Mouse (Mus musculus) kidney, postnatal 14 days (tissue): ENCODE measurements around the gene Cnn1.
"Not testable (repeated sequence)": the region's sequence is repeated elsewhere in the genome, so short reads cannot be mapped to it uniquely, and the experiment has no call there.

ENCODE experiments used
- DNase-seq: peaks from one replicate; pipeline ENCODE4 v3.0.0; 2022; ENCODE audit warnings: mixed read lengths

Cnn1 gene

DNA sequence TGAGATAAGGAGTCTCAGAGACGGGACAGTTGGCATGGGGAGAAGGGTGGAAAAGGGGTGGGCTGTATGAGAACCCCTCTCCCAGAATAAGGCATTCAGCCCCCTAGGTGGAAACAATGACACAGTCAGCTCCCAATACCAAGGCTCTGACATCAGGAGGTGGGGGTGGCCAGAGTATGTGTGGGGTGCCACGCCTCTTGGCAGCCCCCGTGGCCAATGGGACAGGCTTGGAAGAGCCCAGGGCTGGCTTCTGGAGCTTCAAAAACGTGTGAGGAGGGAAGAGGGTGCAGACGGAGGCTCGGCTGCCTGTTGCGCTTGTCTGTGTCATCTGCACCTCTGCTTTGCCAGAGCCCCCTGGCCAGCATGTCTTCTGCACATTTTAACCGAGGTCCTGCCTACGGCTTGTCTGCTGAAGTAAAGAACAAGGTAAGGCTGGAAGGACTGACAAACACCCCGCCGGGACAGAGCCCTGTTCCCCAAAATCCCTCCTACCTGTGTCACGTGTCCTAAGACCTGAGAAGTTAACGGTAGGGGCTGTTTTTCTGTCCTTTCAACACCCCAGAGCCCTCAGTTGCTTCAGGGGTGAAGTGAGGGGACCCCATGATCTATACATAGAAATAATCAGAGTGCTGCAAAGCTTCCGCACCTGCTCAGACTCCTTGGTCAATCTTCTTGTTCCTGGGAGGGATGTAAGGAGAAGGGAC is at the start of gene Cnn1:
Gene Cnn1 (plus strand): TSS at position 224 of the 704 bp plus-strand sequence.
- DNase-seq: peak; percentile 30

DNA sequence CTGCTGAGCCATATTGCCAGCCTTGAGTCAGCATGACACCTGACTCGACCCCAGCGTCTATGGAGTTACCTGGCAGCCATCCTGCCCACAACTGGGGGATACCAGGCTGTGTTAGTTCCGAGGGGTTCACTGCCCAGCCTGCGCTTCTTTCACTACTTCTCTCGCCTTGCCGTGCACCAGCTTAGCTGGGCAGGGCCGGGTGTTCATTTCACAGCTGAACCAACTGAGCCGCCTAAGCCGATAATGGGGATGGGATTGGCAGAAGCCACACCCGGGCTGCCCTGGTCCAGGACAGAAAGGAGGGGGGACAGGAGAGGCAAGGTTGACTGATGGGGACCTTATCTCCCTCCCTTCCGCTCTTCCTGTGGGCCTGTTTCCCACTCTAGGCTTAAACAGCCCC is 49.7 kb upstream of the Cnn1 start:
- no peak for DNase-seq

DNA sequence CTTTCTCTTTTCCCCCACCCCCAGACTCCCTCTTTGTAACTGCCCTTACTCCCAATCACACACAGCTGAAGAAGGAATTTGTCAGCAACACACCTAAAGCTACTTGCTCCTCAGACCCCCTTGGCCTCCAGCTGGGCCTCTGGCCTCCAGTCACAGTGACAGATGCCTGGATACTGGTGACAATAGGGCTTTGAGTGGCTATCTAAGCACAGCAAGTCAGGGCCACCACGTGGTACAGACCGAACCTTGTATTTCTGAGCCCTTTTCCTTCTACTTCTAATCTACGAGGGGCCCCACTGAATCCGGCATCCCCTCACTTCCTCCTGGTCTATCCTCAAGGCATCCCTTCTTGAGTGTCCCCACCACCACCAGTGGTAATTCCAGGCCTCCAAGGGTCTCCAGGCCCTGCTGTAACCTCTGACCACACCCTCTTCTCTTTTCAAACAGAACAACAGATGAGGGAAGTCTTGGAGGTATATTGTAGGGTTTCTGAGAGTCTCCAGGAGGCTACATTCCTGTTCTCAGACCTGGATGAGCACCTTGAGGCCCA is 49.2 kb upstream of the Cnn1 start:
- no peak for DNase-seq

DNA sequence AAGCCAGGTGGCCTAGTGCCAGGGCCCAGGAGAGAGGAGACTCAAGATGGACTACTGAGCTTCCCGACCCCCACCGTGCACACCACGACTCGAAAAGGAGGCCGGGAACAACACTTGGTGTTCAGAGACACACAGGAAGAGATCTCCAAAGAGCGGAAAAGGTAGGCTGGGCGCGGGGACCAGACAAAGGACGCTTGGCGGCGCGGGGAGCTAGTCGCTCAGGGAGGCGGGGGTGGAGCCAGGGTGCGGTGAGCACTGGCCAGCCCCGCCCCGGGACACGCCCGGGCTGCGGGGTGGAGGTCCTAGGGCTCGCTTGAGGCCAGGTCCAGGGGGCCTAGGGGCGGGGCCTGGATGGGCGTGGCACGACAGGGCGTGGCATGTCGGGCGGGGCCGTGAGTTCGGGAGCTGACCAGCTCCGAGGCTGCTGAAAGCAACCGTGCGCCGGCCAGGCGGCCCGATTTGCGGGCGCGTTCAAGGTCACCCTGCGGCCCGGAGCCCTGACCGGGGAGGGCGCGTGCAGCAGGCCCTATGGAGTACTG is 48.6 kb upstream of the Cnn1 start:
- peak; percentile 57 for DNase-seq

DNA sequence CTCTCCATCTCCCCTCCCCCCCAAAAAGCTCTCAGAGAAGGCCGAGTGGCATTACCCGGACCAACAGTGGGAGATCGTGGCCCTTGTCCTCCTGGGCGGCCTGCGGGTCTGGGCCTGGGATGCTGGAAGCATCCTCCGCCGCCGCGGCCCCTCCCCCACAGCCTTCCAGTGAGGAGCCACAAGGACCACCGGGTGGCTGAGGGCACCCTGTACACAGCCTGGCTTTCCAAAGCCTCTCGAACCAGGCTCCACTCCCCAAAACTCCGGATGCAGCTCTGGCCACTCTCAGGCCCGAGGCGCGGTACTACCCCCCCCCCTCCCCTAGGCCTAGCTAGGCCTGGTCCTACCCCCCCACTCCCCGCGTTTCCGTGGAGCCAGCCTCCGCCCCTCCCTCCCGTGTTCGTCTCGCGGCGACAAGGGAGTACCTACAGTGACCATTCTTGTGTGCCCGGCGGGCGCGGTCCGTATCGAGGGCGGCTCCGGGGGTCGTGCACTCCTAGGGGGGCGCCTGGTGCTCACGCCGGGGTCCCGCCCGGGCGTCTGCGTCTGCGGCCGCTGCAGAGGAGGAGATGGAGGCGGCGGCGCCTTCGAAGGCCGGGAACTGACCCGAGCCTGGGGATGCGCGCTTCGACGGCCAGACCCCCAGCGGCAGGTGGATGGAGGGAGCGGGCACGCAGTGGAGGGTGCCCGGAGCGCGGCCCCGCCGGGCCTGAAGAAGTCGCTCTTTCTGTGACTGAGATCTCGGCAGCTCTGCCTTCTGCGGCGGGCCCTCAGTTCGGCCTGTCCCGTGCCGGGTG is 47.7 kb upstream of the Cnn1 start:
- DNase-seq: no peak

DNA sequence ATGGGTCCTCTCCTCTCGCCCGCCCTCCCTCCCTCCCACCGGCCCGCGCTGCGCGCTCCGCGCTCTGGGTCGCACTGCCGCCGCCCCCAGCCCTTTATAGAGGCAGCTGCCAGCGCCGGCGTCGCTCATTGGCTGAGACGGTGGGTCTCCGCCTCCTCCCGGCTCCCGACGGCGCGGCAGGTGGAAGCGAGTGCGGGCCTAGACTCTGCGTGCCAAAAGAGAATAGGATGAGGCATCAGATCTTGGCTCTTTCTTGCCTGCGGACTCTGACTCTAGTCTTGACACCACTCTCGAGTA is 47.1 kb upstream of the Cnn1 start, which contains the start of gene Elavl3:
Gene Elavl3 (minus strand): TSS at position 66 of the 297 bp plus-strand sequence.
- peak; percentile 18 for DNase-seq

DNA sequence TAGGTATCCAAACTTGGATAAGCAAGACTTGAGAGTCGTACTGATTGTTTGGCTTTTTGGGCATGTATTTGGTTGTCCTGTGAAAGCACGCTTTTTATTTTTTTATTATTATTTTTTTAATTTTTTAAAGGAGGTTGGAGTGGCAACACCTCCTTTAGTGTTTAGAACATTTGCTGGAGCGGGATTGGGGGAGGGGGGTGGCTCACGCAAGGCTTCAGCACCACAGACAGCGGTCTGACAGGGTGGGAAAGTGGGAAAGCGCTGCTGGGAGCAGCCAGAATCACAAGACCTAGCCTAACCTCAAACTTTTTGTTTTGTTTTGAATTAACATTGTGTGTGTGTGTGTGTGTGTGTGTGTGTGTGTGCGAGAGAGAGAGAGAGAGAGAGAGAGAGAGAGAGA is 45.4 kb upstream of the Cnn1 start:
- DNase-seq: no peak

DNA sequence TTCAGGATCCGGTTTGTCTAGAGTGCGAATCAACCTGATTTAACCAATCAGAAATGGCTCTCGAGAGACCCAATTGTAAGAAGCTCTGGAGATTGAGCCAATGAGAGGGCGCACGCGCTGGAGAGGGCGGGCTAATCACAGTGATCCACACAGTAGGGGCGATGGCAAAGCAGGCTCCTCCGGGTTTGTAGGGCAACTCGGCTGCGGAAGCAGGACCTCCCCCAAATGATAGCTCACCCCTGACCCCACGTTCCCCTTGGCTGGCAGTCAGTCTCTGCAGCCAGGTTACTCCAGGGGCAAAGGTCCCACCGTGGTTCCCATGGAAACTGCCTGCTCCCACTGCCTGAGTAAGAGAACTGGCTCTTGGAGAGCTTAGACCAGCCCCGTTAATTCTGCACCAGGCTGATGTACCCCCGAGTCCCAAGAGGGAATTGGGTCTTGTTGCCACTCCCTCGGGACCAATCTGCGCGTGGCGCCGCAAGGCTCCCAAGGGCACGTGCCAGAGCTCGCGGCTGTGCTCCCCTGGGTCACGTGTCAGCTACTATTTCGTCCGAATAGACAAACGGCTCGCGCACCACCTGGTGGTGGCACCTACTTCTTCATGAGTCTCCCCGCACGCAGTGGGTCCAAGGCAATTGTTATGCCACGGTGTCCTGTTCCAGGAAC is 44.5 kb upstream of the Cnn1 start:
- DNase-seq: peak; percentile 74

DNA sequence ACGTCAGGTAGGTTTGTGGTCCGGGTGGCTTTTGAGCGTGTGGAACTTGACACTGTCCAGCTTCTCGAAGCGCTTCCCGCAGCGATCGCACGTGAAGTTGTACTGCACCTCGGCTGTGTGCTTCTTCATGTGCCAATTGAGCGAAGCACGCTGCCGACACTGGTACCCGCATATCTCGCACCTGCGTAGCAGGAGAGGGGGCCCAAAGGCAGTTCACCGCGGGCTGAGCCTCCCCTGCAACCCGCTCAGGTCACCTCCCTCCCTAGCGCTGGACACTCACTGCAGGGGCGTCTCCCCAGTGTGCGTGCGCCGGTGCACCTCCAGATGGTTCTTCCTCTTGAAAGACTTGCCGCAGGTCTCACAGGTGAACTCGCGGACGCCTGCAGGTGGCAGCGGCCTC is 43.3 kb upstream of the Cnn1 start:
- no peak for DNase-seq

DNA sequence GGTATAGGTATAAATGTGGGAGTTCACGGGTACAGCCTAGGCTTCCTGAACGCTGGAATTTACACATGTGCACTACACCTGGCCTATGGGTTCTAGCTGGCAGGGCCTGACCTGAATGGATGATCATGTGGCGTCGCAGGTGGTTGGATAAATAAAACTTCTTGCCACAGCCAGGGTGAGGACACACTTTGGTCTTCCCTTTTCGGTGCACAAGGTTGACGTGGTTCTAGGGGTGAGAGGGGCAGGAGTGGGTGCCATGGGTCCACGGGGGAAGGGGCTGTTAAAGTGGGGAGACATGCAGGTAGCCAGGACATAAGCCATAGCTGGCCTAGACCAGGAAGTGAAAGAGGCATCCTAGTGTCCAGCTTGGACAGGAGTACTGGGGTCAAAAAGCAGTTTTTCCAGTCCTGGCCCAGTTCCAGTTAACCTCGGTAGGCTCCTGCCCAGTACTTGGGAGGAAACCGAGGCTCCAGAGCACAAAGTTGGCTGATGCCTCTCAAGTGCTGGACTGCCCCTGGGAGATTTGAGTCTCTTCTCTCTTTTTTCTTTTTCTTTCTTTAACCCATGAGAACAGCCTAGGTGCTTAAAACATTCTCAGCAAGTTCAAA is 42.6 kb upstream of the Cnn1 start:
- peak; percentile 47 for DNase-seq

DNA sequence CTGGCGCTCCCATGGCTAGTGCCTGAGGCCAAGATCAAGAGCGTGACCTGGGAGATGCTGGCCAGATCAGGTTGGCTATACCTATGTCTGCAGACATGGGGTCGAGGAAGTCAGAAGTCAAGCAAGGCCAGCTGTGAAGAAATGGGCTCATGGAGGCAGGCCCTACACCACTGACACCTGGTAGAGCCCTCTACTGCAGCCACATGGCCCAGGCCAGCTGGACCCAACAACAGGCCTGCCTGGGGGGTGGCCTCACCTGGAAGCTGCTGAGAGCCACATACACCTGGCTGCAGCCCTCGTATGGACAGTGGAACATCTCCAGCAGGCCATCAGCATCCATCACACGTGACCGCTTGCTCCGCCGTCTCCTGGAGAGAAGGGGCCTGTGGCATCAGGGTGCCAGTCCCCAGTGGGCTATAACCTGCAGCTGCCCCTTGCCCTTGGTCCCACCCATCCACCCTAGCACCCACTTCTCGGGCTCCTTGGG is 41.9 kb upstream of the Cnn1 start:
- DNase-seq: no peak

DNA sequence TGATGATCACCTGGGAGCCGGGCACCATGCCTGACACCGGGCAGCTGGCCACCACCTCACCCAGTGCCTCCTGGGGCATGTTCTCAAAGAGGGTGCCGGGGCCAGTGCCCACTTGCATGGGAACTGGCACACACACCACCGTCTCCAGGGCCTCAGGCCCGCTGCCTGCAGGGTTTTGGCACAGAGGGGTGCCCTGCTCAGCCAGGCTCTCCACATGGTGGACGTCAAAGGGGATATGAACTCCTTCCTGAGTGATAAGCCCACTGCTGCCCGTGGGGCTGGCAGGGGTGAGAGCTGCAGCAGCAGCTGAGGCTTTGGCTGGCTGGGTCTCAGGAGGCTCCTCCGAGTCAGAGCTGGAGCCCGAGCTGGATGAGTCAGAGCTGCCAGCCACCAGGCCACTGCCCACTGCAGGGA is 41.0 kb upstream of the Cnn1 start:
- DNase-seq: no peak

DNA sequence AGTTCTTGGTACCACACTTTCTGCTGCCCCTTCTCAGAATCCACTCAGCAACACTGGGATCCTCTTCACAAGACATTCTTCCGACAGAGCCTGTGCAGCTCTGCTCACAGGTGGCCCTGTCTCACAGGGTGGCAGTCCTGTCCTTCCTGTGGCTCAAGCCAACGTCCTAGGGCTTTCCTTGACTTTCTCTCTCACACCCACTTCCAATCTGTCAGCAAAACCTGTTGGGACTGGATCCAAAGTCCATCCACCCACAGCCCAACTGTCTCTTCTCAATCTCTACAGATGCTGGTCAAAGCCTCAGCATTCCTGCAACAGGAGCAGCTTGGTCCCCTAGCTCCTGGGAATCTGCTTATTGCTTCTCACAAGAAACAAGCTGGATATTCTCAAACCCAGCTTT is 37.7 kb upstream of the Cnn1 start:
- DNase-seq: no peak

DNA sequence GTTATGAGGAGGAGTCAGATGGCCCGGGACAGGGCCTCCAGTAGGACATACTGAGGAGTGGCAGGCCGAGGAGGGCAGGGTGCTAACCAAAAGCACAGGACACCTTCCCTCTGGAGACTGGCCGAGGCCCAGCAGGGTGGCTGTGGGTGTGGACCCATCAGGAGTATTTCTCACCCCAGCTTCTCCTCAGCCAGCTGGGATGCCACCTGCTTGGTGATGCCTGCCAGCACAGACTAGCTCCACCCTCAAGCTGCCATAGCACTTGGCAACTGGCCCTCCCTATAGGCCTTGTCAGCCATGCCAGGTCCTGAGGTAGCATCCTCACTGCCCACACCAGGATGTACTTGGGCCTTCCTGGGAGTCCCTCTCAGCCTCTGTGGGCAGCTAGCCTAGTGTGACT is 34.7 kb upstream of the Cnn1 start:
- no peak for DNase-seq

DNA sequence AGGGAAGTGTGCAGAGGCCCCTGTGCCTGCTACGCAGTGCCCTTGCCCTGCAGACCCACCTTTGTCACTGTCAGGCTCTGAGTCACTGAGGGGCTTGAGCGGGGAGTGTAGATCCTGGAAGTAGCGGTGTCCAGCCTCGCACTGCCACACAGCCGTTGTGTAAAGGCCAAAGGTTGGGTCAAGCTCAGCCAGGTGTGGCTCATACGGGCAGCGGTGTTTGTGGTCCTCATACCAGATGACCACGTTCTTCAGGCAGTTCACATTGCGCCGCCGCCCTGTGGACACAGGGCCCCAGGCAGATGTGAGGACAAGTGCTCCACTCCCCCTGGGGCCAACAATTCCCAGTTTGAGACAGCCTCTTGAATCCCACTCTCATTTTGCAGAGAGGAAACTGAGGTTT is 33.4 kb upstream of the Cnn1 start:
- DNase-seq: no peak

DNA sequence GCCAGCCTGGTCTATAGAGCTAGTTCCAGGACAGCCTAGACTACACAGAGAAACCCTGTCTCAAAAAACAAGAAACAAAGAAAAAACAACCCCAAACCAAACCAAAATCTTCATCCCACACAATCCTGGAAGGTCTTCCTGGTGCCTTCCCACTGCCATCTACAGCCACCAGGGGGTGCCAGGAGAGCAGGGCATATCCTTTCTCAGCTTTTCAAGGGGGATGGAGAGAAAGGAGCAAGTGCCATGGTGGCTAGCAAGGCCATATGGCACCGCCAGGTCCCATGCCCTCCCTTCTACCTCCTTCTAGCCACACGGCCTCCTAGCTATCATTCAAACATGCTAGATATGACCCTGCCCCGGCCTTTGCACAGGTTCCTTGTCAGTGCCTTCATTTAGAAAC is 32.6 kb upstream of the Cnn1 start:
- DNase-seq: peak; percentile 67

DNA sequence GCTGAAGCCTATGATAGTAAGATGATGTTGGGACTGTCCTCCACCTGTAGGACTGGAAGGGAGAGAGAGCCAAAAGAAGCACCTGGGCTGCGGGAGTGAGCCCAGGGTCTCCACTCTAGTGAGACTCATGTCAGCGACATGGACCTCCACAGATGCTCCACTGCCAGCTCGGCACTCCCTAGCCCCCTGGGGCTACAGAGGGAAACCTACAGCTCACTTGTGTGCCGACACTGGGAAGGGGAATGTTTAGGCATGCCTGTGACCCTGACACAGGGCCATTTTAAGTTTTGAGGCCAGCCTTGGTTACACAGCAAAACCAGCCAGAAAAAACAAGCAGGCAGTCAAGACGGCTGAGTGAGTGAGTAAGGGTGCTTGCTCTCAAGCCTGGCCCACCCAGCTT is 31.8 kb upstream of the Cnn1 start:
- DNase-seq: no peak

DNA sequence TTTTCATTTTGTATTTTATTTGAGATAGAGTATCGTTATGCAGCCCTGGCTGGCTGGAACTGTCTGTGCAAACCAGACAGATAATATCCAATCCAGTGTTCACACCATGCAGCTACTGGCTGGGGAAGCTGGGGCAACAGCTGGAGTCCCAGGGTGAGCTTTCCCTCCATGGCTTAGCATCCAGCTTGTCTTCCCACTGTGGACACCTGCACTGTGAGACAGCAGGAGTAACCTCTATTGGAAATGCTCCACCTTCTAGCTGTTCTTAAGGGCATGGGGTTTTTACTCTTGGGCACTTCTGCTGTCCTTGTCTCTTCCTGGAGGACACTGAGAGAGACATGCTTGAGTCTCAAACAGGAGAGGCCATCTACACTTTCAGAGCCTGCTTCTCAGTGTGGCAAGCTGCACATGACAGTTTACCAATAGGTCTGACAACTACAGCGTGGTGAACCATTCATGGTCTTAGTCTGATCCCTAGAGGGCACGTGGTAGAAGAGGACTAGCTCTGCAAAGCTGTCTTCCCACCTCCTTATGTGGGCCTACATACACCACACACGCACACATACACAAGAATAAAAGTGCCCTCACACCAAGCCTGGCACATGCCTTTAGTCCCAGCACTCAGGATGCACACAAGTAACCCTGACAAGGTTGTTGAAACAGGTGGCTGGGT is 29.0 kb upstream of the Cnn1 start:
- no peak for DNase-seq

DNA sequence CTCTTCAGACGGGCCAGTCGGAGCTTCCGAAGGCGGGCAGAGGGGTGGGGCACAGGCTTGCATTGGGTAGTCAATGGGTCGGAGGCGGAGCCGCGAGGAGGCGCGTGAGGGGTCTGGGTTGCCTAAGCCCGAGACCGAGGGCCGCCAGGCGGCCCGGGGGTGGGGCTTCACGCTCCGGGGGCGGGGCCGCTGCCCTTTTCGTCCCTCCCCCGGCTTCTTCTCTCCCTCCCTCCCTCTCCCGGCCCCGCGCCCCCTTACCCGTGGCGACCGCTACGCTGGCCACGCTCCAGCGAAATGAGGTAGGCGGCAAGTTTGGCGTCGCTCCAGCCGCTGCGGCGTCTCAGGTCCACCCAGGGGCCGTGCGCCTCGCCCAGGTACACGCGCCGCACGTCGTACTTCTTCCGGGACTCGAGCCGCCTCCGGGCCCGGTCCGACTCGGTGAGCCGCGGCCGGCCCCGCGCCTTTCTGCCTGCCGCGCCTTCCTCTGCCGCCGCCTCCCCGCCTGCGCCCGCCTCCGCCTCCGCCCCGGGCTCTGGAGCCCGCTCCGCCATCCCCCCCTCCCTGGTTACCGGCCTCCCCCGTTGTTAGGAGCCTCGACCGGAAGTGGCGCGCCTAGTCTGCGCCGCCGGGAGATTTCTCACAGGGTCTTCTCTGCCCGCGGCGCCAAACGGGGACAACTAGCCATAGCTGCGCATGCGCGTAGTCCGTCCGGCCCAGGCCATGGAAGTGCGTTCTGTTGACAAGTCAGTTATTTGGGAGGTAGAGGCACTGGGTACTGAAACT is 28.0 kb upstream of the Cnn1 start, which contains the start of the genes Gm49318 and Zfp653:
Gene Gm49318 (minus strand): TSS at position 469 of the 783 bp plus-strand sequence.
Gene Zfp653 (minus strand): TSS at position 586 of the 783 bp plus-strand sequence.
- DNase-seq: peak; percentile 98

DNA sequence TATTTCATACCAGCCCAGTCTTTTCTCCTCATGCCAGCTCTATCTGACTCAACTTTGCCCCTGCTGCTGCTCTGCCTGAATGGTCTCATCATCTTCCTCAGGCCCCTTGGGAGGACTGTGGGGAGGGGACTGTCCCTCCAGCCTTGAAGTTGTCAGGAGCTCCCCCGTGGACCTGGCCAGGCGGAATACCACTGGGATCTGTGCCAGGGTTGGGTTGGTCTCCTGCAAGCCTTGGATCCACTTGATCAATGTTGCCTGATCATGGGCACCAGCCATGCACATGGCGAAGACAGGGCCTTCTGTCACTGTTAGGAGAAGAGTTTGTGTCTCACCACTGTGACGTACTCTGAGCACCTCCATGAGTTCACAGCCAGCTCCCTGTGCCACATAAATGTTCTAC is 26.7 kb upstream of the Cnn1 start:
- DNase-seq: no peak

DNA sequence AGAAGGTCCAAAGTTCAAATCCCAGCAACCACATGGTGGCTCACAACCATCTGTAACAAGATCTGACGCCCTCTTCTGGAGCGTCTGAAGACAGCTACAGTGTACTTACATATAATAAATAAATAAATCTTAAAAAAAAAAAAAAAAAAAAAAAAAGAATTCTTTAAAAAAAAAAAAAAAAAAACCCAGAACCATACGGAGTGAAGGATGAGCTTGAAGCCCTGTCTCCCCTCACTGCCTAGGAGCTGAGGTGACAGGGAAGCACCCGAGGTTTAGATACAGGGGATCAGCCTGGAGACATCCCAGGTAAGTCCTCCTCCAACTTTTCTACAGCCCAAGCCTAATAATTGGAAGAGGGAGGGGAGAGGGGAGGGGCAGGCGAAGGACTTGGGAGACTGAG is 23.2 kb upstream of the Cnn1 start:
- not testable (repeated sequence) for DNase-seq
